ENCODE assay signal across 31 mouse cellular contexts in genomic region chr19:46497230-46497629, GRCm38 (mm10).
"Had no signal": no experiment of that assay in that cellular context is flagged by ENCODE, and none has a peak within 500 bp of the region (broad histone marks: within the 10 kb centered on the region; RNA-seq: fewer than 3 reads in every experiment).

No protein-coding gene starts in this region.

- H3K9ac ChIP-seq: limb, embryonic 12.5 days; limb, embryonic 13.5 days; limb, embryonic 15.5 days; liver, embryonic 12.5 days; liver, embryonic 13.5 days; liver, embryonic 14.5 days; liver, embryonic 15.5 days; liver, postnatal 0 days; lung, embryonic 14.5 days; lung, embryonic 15.5 days; midbrain, embryonic 12.5 days; midbrain, embryonic 13.5 days; midbrain, embryonic 15.5 days; neural tube, embryonic 12.5 days; neural tube, embryonic 13.5 days had no signal

- H3K4me3 ChIP-seq: limb, embryonic 10.5 days; limb, embryonic 12.5 days; limb, embryonic 13.5 days; limb, embryonic 15.5 days; liver, embryonic 12.5 days; liver, embryonic 13.5 days; liver, embryonic 15.5 days; lung, embryonic 15.5 days; megakaryocyte, embryonic 14.5 days; midbrain, embryonic 10.5 days; midbrain, embryonic 12.5 days; midbrain, embryonic 13.5 days; midbrain, embryonic 15.5 days; myocyte; neural tube, embryonic 12.5 days; neural tube, embryonic 13.5 days had no signal

- H3K27me3 ChIP-seq: limb, embryonic 12.5 days; limb, embryonic 13.5 days; limb, embryonic 15.5 days; liver, embryonic 12.5 days; liver, embryonic 13.5 days; liver, embryonic 15.5 days; lung, embryonic 15.5 days; megakaryocyte, embryonic 14.5 days; midbrain, embryonic 12.5 days; midbrain, embryonic 13.5 days; midbrain, embryonic 15.5 days; neural tube, embryonic 12.5 days; neural tube, embryonic 13.5 days had no signal

- DNase-seq: left cerebral cortex, postnatal 4 days; liver; liver, embryonic 13.5 days; liver, postnatal 0 days; lung, adult 18-20 months; lung, adult 2 months; lung, embryonic 14.5 days; lung, postnatal 10 days; lung, postnatal 14 days; lung, postnatal 36 days; lung, postnatal 4 days; midbrain, embryonic 14.5 days had no signal

- H3K9me3 ChIP-seq: limb, embryonic 10.5 days; limb, embryonic 12.5 days; limb, embryonic 13.5 days; limb, embryonic 15.5 days; liver, embryonic 12.5 days; liver, embryonic 13.5 days; liver, embryonic 15.5 days; lung, embryonic 15.5 days; midbrain, embryonic 10.5 days; midbrain, embryonic 12.5 days; midbrain, embryonic 13.5 days; midbrain, embryonic 15.5 days; neural tube, embryonic 12.5 days; neural tube, embryonic 13.5 days had no signal

- H3K27ac ChIP-seq: limb, embryonic 10.5 days; limb, embryonic 12.5 days; limb, embryonic 13.5 days; limb, embryonic 15.5 days; liver, embryonic 12.5 days; liver, embryonic 13.5 days; liver, embryonic 14.5 days; liver, embryonic 15.5 days; lung, embryonic 15.5 days; macrophage; midbrain, embryonic 10.5 days; midbrain, embryonic 12.5 days; midbrain, embryonic 13.5 days; midbrain, embryonic 15.5 days; neural tube, embryonic 12.5 days; neural tube, embryonic 13.5 days had no signal

- H3K4me1 ChIP-seq: limb, embryonic 15.5 days; neural tube, embryonic 12.5 days had no signal

- ATAC-seq: liver, embryonic 12.5 days; liver, postnatal 0 days; lung, postnatal 0 days; midbrain, embryonic 13.5 days; midbrain, embryonic 15.5 days; midbrain, embryonic 16.5 days had no signal

- H3K36me3 ChIP-seq: limb, embryonic 10.5 days; limb, embryonic 12.5 days; limb, embryonic 13.5 days; limb, embryonic 15.5 days; liver, embryonic 12.5 days; liver, embryonic 13.5 days; liver, embryonic 15.5 days; lung, embryonic 15.5 days; midbrain, embryonic 10.5 days; midbrain, embryonic 12.5 days; midbrain, embryonic 13.5 days; midbrain, embryonic 15.5 days; neural tube, embryonic 12.5 days; neural tube, embryonic 13.5 days had no signal
